Comparison of ENCODE assay signal across 16 mouse cellular contexts in the genomic region with DNA sequence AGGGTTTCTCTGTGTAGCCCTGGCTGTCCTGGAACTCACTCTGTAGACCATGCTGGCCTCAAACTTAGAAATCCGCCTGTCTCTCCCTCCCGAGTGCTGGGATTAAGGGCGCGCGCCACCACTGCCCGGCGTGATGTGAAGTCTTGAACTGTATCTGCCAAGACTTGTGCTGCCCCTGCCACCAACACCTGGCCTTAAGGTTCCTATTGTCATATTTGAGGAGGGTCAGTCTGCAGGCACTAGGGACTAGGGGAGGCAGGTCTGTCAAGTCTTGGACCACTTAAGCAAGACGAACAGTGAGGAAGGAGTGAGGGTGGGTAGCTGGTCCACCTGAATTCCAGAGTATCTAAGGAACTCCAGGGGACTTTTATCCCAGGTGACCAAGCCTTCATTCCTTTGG.
"Had no signal": no experiment of that assay in that cellular context is flagged by ENCODE, and none has a peak within 500 bp of the region (broad histone marks: within the 10 kb centered on the region; RNA-seq: fewer than 3 reads in every experiment).

No protein-coding gene starts in this region.

- H3K27me3 ChIP-seq: neural tube, embryonic 13.5 days; neural tube, embryonic 15.5 days had no signal

- DNase-seq: lung, adult 18-20 months; lung, embryonic 14.5 days; lung, postnatal 10 days; lung, postnatal 4 days; midbrain, embryonic 14.5 days; retina, postnatal 1 day; right cerebral cortex, adult 18-20 months; right cerebral cortex, postnatal 25 days; right cerebral cortex, postnatal 4 days; spleen, adult 18-20 months; thymus, adult 18-20 months; thymus, postnatal 14 days; thymus, postnatal 36 days had no signal

- H3K36me3 ChIP-seq: midbrain, embryonic 12.5 days; neural tube, embryonic 13.5 days; neural tube, embryonic 15.5 days had no signal

- H3K9me3 ChIP-seq: midbrain, embryonic 12.5 days; neural tube, embryonic 13.5 days; neural tube, embryonic 15.5 days had no signal
